Mouse (Mus musculus) limb, embryonic 13.5 days (tissue): ENCODE measurements around the gene Lst1. TPM values are rescaled to one million over a fixed set of nuclear protein-coding genes. Genes with fewer than 3 reads are reported as not detected.
A peak's percentile ranks its signal among the peaks of the same experiment; 100 is the strongest.

Experiments
- ATAC-seq: fragments of 200-750 bp; cut with Nextera tagmentation; 2 replicates; pipeline ENCODE4 v1.8.0; 2017; ENCODE audit warnings: low read depth, moderate number of reproducible peaks, moderate TSS enrichment; ENCODE audit not compliant: low FRiP score
- H3K27ac ChIP-seq: fragments of 300-500 bp; sonication (generic); 2 replicates; pipeline ENCODE4 v1.5.1; 2015; ENCODE audit warnings: inconsistent platforms, mild to moderate bottlenecking, moderate library complexity
- H3K27me3 ChIP-seq: fragments of 300-500 bp; sonication (generic); 2 replicates; pipeline ENCODE4 v1.6.1; 2015; ENCODE audit warnings: mild to moderate bottlenecking, inconsistent platforms
- H3K36me3 ChIP-seq: fragments of 300-500 bp; sonication (generic); 2 replicates; pipeline ENCODE4 v1.6.1; 2015; ENCODE audit warnings: inconsistent platforms, mild to moderate bottlenecking, moderate library complexity
- H3K4me1 ChIP-seq: fragments of 300-500 bp; sonication (generic); 2 replicates; pipeline ENCODE4 v1.6.1; 2015; ENCODE audit warnings: inconsistent platforms
- H3K4me2 ChIP-seq: fragments of 300-500 bp; sonication (generic); replicated peaks from 2 replicates; pipeline ENCODE4 v1.6.1; 2015; ENCODE audit warnings: inconsistent platforms, mild to moderate bottlenecking, moderate library complexity
- H3K4me3 ChIP-seq: fragments of 300-500 bp; sonication (generic); 2 replicates; pipeline ENCODE4 v1.5.1; 2015; ENCODE audit warnings: moderate library complexity, mild to moderate bottlenecking, inconsistent platforms
- H3K9ac ChIP-seq: fragments of 300-500 bp; sonication (generic); 2 replicates; pipeline ENCODE4 v1.6.1; 2015; ENCODE audit warnings: mild to moderate bottlenecking, inconsistent platforms
- H3K9me3 ChIP-seq: fragments of 300-500 bp; sonication (generic); 2 replicates; pipeline ENCODE4 v1.6.1; 2016; ENCODE audit warnings: inconsistent platforms
- WGBS: fragments of 180-500 bp; shearing (Covaris S2); methylation state at CpG from one replicate; pipeline ENCODE4 v1.1.7; 2015; 5-methylcytosine and 5-hydroxymethylcytosine counted together
- polyA plus RNA-seq: library from polyadenylated mRNA; unstranded; fragments of >200 nt; fragmentation: Nextera tagmentation; extraction: Ambion mirVana; gene quantifications from 2 replicates; pipeline ENCODE4 v1.2.1, GENCODE M21; 2015

Lst1 gene
- polyA plus RNA-seq, 1 experiment from 2014 or later = 12.1 TPM

GRCm38 (mm10) chr17:35204494-35205379, 16.5 kb upstream of the Lst1 start, which contains the start of gene Lta:
Gene Lta (minus strand): TSS chr17:35205351.
- Histone ChIP-seq H3K27me3 (peaks cover 60% of the 10 kb centered on the region), H3K36me3 (no peaks in the 10 kb centered on the region), H3K9ac (0 out of 2 replicates have a peak within 1 kb of the TSS, but pooled peaks have one; percentile 13), H3K27ac (no peak within 1 kb of the TSS), H3K4me3 (no peak within 1 kb of the TSS), H3K4me1 (no peaks in the 10 kb centered on the region), H3K4me2 (no peak within 1 kb of the TSS), H3K9me3 (no peaks in the 10 kb centered on the region)
- no peak for ATAC-seq
- WGBS = 24% methylated on average over 20 of the region's 20 CpGs

GRCm38 (mm10) chr17:35202442-35202841, 14.2 kb upstream of the Lst1 start:
- no peak overlapping the region for H3K4me2 ChIP-seq
- H3K36me3 ChIP-seq = no peaks in the 10 kb centered on the region
- peaks cover 78% of the 10 kb centered on the region for H3K27me3 ChIP-seq
- no peak overlapping the region for H3K4me3 ChIP-seq
- no peaks in the 10 kb centered on the region for H3K4me1 ChIP-seq
- H3K9me3 ChIP-seq = no peaks in the 10 kb centered on the region
- H3K27ac ChIP-seq = no peak overlapping the region
- no peak overlapping the region for H3K9ac ChIP-seq
- ATAC-seq = no peak
- 70% methylated on average over 4 of the region's 4 CpGs for WGBS

- H3K27ac ChIP-seq = no peak within 1 kb of the TSS
Measured at GRCm38 (mm10) chr17:35201787-35202186, 13.5 kb upstream of the Lst1 start, which contains the start of gene Tnf. Gene Tnf (minus strand): TSS chr17:35202007.

GRCm38 (mm10) chr17:35201128-35201527, 12.9 kb upstream of the Lst1 start:
- no peak overlapping the region for H3K9ac ChIP-seq
- H3K4me3 ChIP-seq = no peak overlapping the region
- no peaks in the 10 kb centered on the region for H3K9me3 ChIP-seq
- peaks cover 89% of the 10 kb centered on the region for H3K27me3 ChIP-seq
- H3K27ac ChIP-seq = no peak overlapping the region
- no peak overlapping the region for H3K4me2 ChIP-seq
- H3K4me1 ChIP-seq = peaks cover 2% of the 10 kb centered on the region
- ATAC-seq = no peak
- WGBS = 71% methylated on average over 11 of the region's 11 CpGs
- no peaks in the 10 kb centered on the region for H3K36me3 ChIP-seq

More at GRCm38 (mm10) chr17:35201787-35202186, 13.5 kb upstream of the Lst1 start, which contains the start of gene Tnf:
- H3K9me3 ChIP-seq = no peaks in the 10 kb centered on the region
- H3K4me2 ChIP-seq = peak within 1 kb of the TSS; percentile 25; the same call in 1 of the 2 replicates
- no peak for ATAC-seq
- no peak within 1 kb of the TSS for H3K9ac ChIP-seq
- 32% methylated on average over 13 of the region's 13 CpGs for WGBS
- H3K4me3 ChIP-seq = no peak within 1 kb of the TSS
- H3K27me3 ChIP-seq = peaks cover 84% of the 10 kb centered on the region
- H3K36me3 ChIP-seq = no peaks in the 10 kb centered on the region
- no peaks in the 10 kb centered on the region for H3K4me1 ChIP-seq

- Histone ChIP-seq H3K4me1 (peaks cover 9% of the 10 kb centered on the region), H3K27me3 (peaks cover 91% of the 10 kb centered on the region)
- ATAC-seq = no peak
Measured at GRCm38 (mm10) chr17:35200398-35200797, 12.2 kb upstream of the Lst1 start.

GRCm38 (mm10) chr17:35198946-35199345, 10.7 kb upstream of the Lst1 start:
- Histone ChIP-seq H3K27ac (no peak overlapping the region), H3K4me3 (no peak overlapping the region), H3K4me2 (no peak overlapping the region), H3K9me3 (no peaks in the 10 kb centered on the region), H3K9ac (no peak overlapping the region), H3K36me3 (no peaks in the 10 kb centered on the region), H3K4me1 (peaks cover 15% of the 10 kb centered on the region), H3K27me3 (peaks cover 93% of the 10 kb centered on the region)
- no peak for ATAC-seq
- WGBS = 20% methylated on average over 8 of the region's 8 CpGs

More at GRCm38 (mm10) chr17:35200398-35200797, 12.2 kb upstream of the Lst1 start:
- 88% methylated on average over 11 of the region's 11 CpGs for WGBS
- Histone ChIP-seq H3K9ac (no peak overlapping the region), H3K27ac (no peak overlapping the region), H3K36me3 (no peaks in the 10 kb centered on the region), H3K4me3 (no peak overlapping the region), H3K9me3 (no peaks in the 10 kb centered on the region), H3K4me2 (no peak overlapping the region)

GRCm38 (mm10) chr17:35198029-35198428, 9.8 kb upstream of the Lst1 start:
- H3K4me1 ChIP-seq = peaks cover 15% of the 10 kb centered on the region
- H3K9me3 ChIP-seq = no peaks in the 10 kb centered on the region
- H3K4me2 ChIP-seq = no peak overlapping the region
- H3K4me3 ChIP-seq = no peak overlapping the region
- 63% methylated on average over 7 of the region's 7 CpGs for WGBS
- no peak for ATAC-seq
- no peak overlapping the region for H3K9ac ChIP-seq
- H3K27ac ChIP-seq = no peak overlapping the region
- peaks cover 91% of the 10 kb centered on the region for H3K27me3 ChIP-seq
- H3K36me3 ChIP-seq = no peaks in the 10 kb centered on the region

- ATAC-seq = no peak
- Histone ChIP-seq H3K9ac (no peak overlapping the region), H3K27me3 (peaks cover 82% of the 10 kb centered on the region), H3K27ac (no peak overlapping the region), H3K4me1 (peaks cover 15% of the 10 kb centered on the region), H3K4me3 (no peak overlapping the region), H3K9me3 (no peaks in the 10 kb centered on the region), H3K36me3 (no peaks in the 10 kb centered on the region), H3K4me2 (no peak overlapping the region)
- 33% methylated on average over 6 of the region's 6 CpGs for WGBS
Measured at GRCm38 (mm10) chr17:35197126-35197525, 8.9 kb upstream of the Lst1 start.

- Histone ChIP-seq H3K9me3 (no peaks in the 10 kb centered on the region), H3K27me3 (peaks cover 74% of the 10 kb centered on the region), H3K4me2 (peak overlapping the region; percentile 79), H3K27ac (no peak overlapping the region), H3K9ac (peak overlapping the region; percentile 64), H3K4me3 (peak overlapping the region; percentile 47), H3K36me3 (no peaks in the 10 kb centered on the region), H3K4me1 (peaks cover 15% of the 10 kb centered on the region)
- no peak for ATAC-seq
- 34% methylated on average over 9 of the region's 9 CpGs for WGBS
Measured at GRCm38 (mm10) chr17:35196321-35196641, 8.0 kb upstream of the Lst1 start.

GRCm38 (mm10) chr17:35195631-35196320, 7.5 kb upstream of the Lst1 start:
- Histone ChIP-seq H3K4me3 (peak overlapping the region; percentile 47), H3K36me3 (no peaks in the 10 kb centered on the region), H3K27me3 (peaks cover 69% of the 10 kb centered on the region), H3K9ac (peak overlapping the region; percentile 64), H3K27ac (no peak overlapping the region), H3K9me3 (no peaks in the 10 kb centered on the region), H3K4me2 (peak overlapping the region; percentile 79), H3K4me1 (peaks cover 15% of the 10 kb centered on the region)
- WGBS = 1% methylated on average over 66 of the region's 66 CpGs
- ATAC-seq = peak; percentile 85

- ATAC-seq = no peak
- Histone ChIP-seq H3K9ac (peak overlapping the region; percentile 64), H3K9me3 (no peaks in the 10 kb centered on the region), H3K27ac (no peak overlapping the region), H3K4me1 (peaks cover 15% of the 10 kb centered on the region), H3K4me3 (peak overlapping the region; percentile 47), H3K4me2 (peak overlapping the region; percentile 79), H3K27me3 (peaks cover 61% of the 10 kb centered on the region), H3K36me3 (no peaks in the 10 kb centered on the region)
- WGBS = 40% methylated on average over 19 of the region's 19 CpGs
Measured at GRCm38 (mm10) chr17:35194844-35195630, 6.8 kb upstream of the Lst1 start.
